Mouse (Mus musculus) neural tube, embryonic 12.5 days (tissue): Measurements from ENCODE around the gene Atl1. TPM values are rescaled to one million over a fixed set of nuclear protein-coding genes. Genes with fewer than 3 reads are reported as not detected.

Source experiments
- ATAC-seq: fragments of 200-750 bp; cut with Nextera tagmentation; 2 replicates; pipeline ENCODE4 v1.8.0; 2017; ENCODE audit warnings: low read depth, mild to moderate bottlenecking, moderate TSS enrichment, moderate library complexity; ENCODE audit not compliant: low FRiP score
- H3K27ac ChIP-seq: fragments of 300-500 bp; sonication (generic); 2 replicates; pipeline ENCODE4 v1.5.1; 2016
- H3K27me3 ChIP-seq: fragments of 300-500 bp; sonication (generic); replicated peaks from 2 replicates; pipeline ENCODE4 v1.6.1; 2016; ENCODE audit warnings: mild to moderate bottlenecking
- H3K36me3 ChIP-seq: fragments of 300-500 bp; sonication (generic); 2 replicates; pipeline ENCODE4 v1.6.1; 2016; ENCODE audit warnings: mild to moderate bottlenecking
- H3K4me1 ChIP-seq: fragments of 300-500 bp; sonication (generic); 2 replicates; pipeline ENCODE4 v1.6.1; 2016
- H3K4me2 ChIP-seq: fragments of 300-500 bp; sonication (generic); replicated peaks from 2 replicates; pipeline ENCODE4 v1.6.1; 2016; ENCODE audit warnings: mild to moderate bottlenecking
- H3K4me3 ChIP-seq: fragments of 300-500 bp; sonication (generic); 2 replicates; pipeline ENCODE4 v1.5.1; 2016
- H3K9ac ChIP-seq: fragments of 300-500 bp; sonication (generic); 2 replicates; pipeline ENCODE4 v1.6.1; 2016; ENCODE audit warnings: mild to moderate bottlenecking
- H3K9me3 ChIP-seq: fragments of 300-500 bp; sonication (generic); 2 replicates; pipeline ENCODE4 v1.6.1; 2016; ENCODE audit warnings: mild to moderate bottlenecking
- WGBS: fragments of 180-500 bp; shearing (Covaris S2); methylation state at CpG from one replicate; pipeline ENCODE4 v1.1.7; 2016; 5-methylcytosine and 5-hydroxymethylcytosine counted together
- polyA plus RNA-seq: library from polyadenylated mRNA; unstranded; fragments of >200 nt; fragmentation: Nextera tagmentation; extraction: Ambion mirVana; gene quantifications from 2 replicates; pipeline ENCODE4 v1.2.1, GENCODE M21; 2016

Atl1 gene
- polyA plus RNA-seq, 1 experiment from 2014 or later: 73.4 TPM

DNA sequence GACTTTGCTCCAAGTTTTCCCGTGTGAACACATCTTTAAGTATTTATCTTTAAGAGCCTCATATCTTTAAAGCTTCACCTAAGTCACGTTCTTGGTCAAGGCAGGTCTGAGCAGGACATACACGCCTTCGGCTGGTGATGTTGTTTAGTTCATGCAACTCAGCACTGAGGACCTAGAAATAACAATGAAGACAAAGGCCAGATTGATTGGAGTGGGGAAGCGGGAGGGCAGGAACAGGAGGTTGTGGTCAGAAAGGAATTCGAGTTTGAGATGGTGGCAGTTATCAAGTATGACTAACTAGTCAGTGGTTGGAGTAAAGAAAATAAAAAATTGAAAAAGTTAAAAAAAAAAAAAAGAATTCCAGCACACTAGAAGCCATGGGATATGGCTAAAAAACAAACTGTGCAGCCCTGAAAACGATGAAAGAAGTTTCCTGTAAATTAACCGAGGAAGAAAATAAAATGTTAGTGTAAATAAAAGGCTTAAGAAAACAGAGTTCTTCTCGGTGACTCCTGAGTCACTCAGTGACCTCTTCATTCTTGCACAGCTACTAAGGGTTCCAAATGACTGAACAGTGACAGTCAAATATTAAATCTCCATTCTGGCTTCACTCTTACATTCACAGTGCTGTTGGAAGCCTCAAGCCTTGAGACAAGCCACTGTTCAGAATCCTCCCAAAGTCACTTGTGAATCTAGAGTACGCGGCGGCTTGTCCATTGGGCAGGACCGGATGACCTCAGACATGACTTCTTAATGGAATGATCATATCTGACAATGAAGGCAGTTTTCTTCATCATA lies 106.0 kb downstream of the Atl1 start:
- 88% methylated on average over 13 of the region's 13 CpGs for WGBS

DNA sequence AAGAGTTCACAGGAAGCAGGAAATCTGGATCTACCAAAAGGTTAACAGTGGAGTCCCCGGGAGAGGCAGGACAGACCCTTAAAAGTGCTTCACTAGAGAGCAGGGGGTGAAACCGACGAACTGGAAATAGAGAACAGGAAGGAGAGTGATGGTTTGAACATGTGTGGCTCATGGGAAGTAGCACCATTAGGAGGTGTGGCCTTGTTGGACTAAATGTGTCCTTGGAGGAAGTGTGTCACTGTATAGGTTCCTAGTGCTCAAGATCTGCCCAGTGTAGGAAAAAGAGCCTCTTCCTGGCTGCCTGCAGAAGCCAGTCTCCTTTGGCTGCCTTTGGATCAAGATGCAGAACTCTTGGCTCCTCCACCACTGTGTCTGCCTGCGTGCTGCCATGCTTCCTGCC lies 112.7 kb downstream of the Atl1 start:
- no peak overlapping the region for H3K9ac ChIP-seq
- H3K27me3 ChIP-seq: no peaks in the 10 kb centered on the region
- H3K4me1 ChIP-seq: no peaks in the 10 kb centered on the region
- 80% methylated on average over 4 of the region's 4 CpGs for WGBS
- no peak overlapping the region for H3K27ac ChIP-seq
- no peak overlapping the region for H3K4me3 ChIP-seq
- no peak for ATAC-seq
- H3K9me3 ChIP-seq: no peaks in the 10 kb centered on the region
- H3K36me3 ChIP-seq: no peaks in the 10 kb centered on the region
- no peak overlapping the region for H3K4me2 ChIP-seq

More for the DNA sequence above, 106.0 kb downstream of the Atl1 start:
- H3K27ac ChIP-seq: no peak overlapping the region
- no peaks in the 10 kb centered on the region for H3K4me1 ChIP-seq
- no peaks in the 10 kb centered on the region for H3K27me3 ChIP-seq
- H3K4me3 ChIP-seq: no peak overlapping the region
- no peak for ATAC-seq
- H3K9ac ChIP-seq: no peak overlapping the region
- H3K9me3 ChIP-seq: no peaks in the 10 kb centered on the region
- no peak overlapping the region for H3K4me2 ChIP-seq
- no peaks in the 10 kb centered on the region for H3K36me3 ChIP-seq

GRCm38 (mm10) chr12:70010356-70010755 lies 117.9 kb downstream of the Atl1 start:
- no peak for ATAC-seq
- no peak overlapping the region for H3K27ac ChIP-seq
- no peak overlapping the region for H3K4me3 ChIP-seq
- 90% methylated on average over 4 of the region's 4 CpGs for WGBS
- no peaks in the 10 kb centered on the region for H3K4me1 ChIP-seq
- H3K9me3 ChIP-seq: no peaks in the 10 kb centered on the region
- H3K27me3 ChIP-seq: no peaks in the 10 kb centered on the region
- no peak overlapping the region for H3K4me2 ChIP-seq
- H3K9ac ChIP-seq: no peak overlapping the region
- peaks cover 22% of the 10 kb centered on the region for H3K36me3 ChIP-seq

- ATAC-seq: no peak
- 53% methylated on average over 5 of the region's 5 CpGs for WGBS
- H3K4me3 ChIP-seq: no peak overlapping the region
Observed at GRCm38 (mm10) chr12:70011681-70012080, 119.3 kb downstream of the Atl1 start.

GRCm38 (mm10) chr12:70015936-70016335 lies 123.5 kb downstream of the Atl1 start:
- Histone ChIP-seq H3K27me3 (no peaks in the 10 kb centered on the region), H3K4me1 (no peaks in the 10 kb centered on the region), H3K4me2 (no peak overlapping the region), H3K4me3 (no peak overlapping the region), H3K27ac (no peak overlapping the region), H3K9ac (no peak overlapping the region), H3K36me3 (peaks cover 62% of the 10 kb centered on the region), H3K9me3 (no peaks in the 10 kb centered on the region)
- ATAC-seq: no peak
- 80% methylated on average over 4 of the region's 4 CpGs for WGBS

More at GRCm38 (mm10) chr12:70011681-70012080, 119.3 kb downstream of the Atl1 start:
- Histone ChIP-seq H3K4me1 (no peaks in the 10 kb centered on the region), H3K27me3 (no peaks in the 10 kb centered on the region), H3K36me3 (peaks cover 33% of the 10 kb centered on the region), H3K9me3 (no peaks in the 10 kb centered on the region), H3K4me2 (no peak overlapping the region), H3K27ac (no peak overlapping the region), H3K9ac (no peak overlapping the region)

Other genes starting within 250 kb of the Atl1 start
- 11.8 and 13.0 TPM in 2 replicates for gene Sos2, start 210.8 kb upstream of the Atl1 start, polyA plus RNA-seq
- 12.0 and 12.8 TPM in 2 replicates for gene L2hgdh, start 167.7 kb upstream of the Atl1 start, polyA plus RNA-seq
- gene Atp5s, start 167.7 kb upstream of the Atl1 start, polyA plus RNA-seq: 21.0 and 22.9 TPM in 2 replicates
- gene Cdkl1, start 101.3 kb upstream of the Atl1 start, polyA plus RNA-seq: 1.5 and 1.6 TPM in 2 replicates
- 41.4 and 44.6 TPM in 2 replicates for gene Map4k5, start 586 bp downstream of the Atl1 start, polyA plus RNA-seq
- gene Sav1, start 94.4 kb downstream of the Atl1 start, polyA plus RNA-seq: 7.5 and 8.1 TPM in 2 replicates
- 18.9 and 19.3 TPM in 2 replicates for gene Nin, start 221.1 kb downstream of the Atl1 start, polyA plus RNA-seq